Mouse (Mus musculus): ENCODE measurements around the gene Wdr48. TPM values are rescaled to one million over a fixed set of nuclear protein-coding genes. Genes with fewer than 3 reads are reported as not detected.

Wdr48 gene
- 40.1 and 49.9 TPM in 2 replicates for total RNA-seq (2021)
- long read RNA-seq, experiment 1, transcript Wdr48-201 (19 exons, 3,845 nt) = major isoform, 16 of 25 reads
- long read RNA-seq, experiment 1, partial matches to known transcripts = 1 of 25 reads
- long read RNA-seq, experiment 1, other reads (novel, unspliced or antisense) = 8 of 25 reads
- long read RNA-seq, experiment 2, transcript Wdr48-201 (19 exons, 3,845 nt) = major isoform, 8 of 15 reads
- long read RNA-seq, experiment 2, partial matches to known transcripts = 3 of 15 reads
- long read RNA-seq, experiment 2, other reads (novel, unspliced or antisense) = 4 of 15 reads

DNA sequence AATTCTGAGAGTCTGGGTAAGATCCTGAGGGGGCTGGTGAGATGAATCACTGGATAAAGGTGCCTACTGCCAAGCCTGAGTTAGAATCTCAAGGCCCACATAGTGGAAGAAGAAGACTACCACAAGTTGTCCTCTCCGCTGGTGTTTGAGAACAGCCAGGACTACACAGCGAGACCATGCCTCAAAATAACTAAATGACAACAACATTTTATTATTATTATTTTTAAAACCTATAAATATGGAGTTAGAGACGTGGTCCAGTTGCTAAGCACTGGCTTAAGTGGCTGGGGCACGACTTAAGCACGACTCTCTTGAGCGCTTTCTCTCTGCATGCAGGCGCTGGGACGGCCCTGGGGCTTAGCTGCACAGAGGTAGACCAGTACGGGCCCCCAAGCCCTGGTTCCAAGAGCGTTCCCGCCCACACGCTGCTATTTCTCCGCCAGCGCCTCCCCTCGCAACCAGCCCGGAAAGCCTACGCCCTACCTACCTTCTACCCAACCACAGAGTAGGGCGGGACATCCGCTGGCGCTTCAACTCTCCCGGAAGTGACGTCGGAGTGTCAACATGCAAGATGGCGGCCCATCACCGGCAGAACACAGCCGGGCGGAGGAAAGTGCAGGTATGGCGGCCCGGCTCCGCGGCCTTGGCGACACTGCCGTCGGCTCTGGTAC lies at the start of gene Wdr48:
TSS of gene Wdr48 (plus strand) at position 540 of the 671 bp plus-strand sequence.
- DNase-seq = peak; percentile 98

GRCm38 (mm10) chr9:119847187-119847586 lies 47.5 kb upstream of the Wdr48 start:
- DNase-seq = no peak

- DNase-seq = no peak
Observed at GRCm38 (mm10) chr9:119848671-119849070, 46.0 kb upstream of the Wdr48 start.

GRCm38 (mm10) chr9:119849214-119849613 lies 45.5 kb upstream of the Wdr48 start:
- no peak for DNase-seq

GRCm38 (mm10) chr9:119852347-119853030 lies 42.2 kb upstream of the Wdr48 start:
- no peak for DNase-seq

- DNase-seq = no peak
Observed at GRCm38 (mm10) chr9:119853071-119853846, 41.4 kb upstream of the Wdr48 start.

GRCm38 (mm10) chr9:119854170-119854569 lies 40.5 kb upstream of the Wdr48 start:
- no peak for DNase-seq

DNA sequence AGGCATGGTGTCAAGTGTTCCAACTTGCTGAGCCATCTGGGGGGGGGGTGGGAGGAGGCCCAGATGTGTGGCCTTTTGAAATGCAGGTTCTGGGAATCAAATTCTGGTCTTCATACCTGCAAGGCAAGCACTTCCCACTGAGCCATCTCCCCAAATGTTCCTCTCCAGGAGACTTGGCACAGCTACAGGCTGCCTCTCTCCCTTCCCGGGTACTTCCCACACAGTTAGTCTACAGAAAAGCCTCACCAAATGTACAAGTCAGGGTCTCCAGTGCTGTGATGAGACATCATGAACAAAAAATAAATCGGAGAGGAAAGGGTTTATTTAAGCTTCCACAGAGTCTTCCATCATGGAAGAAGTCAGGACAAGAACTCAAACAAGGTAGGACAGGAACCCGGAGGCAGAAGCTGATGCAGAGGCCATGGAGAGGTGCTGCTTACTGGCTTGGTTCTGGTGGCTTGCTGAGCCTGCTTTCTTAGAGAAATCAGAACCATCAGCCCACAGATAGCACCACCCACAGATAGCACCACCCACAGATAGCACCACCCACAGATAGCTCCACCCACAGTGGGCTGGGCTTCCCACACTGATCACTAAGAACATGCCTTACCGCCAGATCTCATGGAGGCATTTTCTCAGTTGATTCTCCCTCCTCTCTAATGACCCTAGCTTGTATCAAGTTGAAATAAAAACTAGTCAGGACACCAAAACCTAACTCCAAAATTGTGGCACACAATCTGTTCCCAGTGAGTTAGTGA lies 7.4 kb upstream of the Wdr48 start:
- DNase-seq = no peak

GRCm38 (mm10) chr9:119888843-119889246 lies 5.8 kb upstream of the Wdr48 start:
- DNase-seq = no peak

GRCm38 (mm10) chr9:119889446-119889845 lies 5.2 kb upstream of the Wdr48 start:
- no peak for DNase-seq

DNA sequence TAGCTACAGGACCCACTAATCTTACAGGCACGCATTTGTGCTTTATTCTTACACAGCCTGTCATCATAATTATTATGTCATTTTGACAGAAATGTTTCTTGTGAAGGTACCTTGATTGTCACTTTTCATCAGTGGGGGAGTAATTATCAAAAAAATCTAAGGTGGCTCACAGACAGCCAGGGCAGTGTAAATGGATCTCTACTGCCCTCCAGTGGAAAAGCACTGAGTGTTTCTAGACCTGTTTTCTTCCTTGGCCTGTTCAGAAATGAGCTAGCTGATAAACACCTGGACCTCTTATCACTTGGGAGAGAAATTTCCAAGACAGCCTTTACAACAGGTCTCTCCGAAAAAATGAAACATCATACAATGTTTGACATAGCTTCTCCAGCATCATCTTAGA lies 4.0 kb upstream of the Wdr48 start:
- DNase-seq = no peak

- DNase-seq = no peak
Observed at GRCm38 (mm10) chr9:119893881-119894280, 797 bp upstream of the Wdr48 start.

DNA sequence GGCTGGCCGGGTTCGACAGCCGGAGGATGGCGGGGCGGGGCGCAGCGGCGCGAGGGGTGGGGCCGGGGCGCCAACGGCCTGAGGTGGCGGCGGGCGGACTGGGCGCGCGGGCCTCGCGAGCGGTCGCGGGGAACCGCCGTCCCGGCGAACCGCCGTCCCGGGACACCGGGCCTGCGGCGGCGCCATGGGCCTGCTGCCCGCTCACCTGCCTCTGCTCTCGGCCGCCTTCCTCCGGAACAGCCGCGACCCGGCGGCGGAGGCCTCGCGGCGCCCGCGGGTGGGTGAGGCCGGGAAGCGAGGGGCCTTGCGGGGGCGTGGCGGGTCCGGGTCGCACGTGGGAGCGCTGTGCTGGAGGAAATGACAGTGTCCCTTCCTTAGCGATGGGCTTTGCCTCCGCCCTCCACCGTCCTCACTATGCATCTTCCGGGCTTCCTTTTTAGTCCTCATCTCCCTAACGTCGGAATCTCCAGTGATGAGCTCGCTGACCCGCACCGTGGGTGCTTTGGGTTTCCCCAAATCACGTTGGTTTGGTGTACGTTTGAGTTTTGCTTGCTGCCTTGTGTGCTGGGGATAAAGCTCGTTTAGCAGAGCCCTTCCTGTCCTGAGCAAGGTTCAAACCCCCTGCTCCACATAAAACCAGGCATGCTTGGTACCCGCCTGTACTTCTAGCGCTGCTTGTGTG lies 503 bp downstream of the Wdr48 start:
- peak; percentile 71 for DNase-seq

- no peak for DNase-seq
Observed at GRCm38 (mm10) chr9:119899446-119899845, 4.8 kb downstream of the Wdr48 start.

- DNase-seq = no peak
Observed at GRCm38 (mm10) chr9:119902410-119903151, 7.9 kb downstream of the Wdr48 start.

- no peak for DNase-seq
Observed at GRCm38 (mm10) chr9:119908708-119909107, 14.0 kb downstream of the Wdr48 start.

- no peak for DNase-seq
Observed at GRCm38 (mm10) chr9:119909931-119910330, 15.3 kb downstream of the Wdr48 start.

- no peak for DNase-seq
Observed at GRCm38 (mm10) chr9:119913087-119913838, 18.6 kb downstream of the Wdr48 start.

DNA sequence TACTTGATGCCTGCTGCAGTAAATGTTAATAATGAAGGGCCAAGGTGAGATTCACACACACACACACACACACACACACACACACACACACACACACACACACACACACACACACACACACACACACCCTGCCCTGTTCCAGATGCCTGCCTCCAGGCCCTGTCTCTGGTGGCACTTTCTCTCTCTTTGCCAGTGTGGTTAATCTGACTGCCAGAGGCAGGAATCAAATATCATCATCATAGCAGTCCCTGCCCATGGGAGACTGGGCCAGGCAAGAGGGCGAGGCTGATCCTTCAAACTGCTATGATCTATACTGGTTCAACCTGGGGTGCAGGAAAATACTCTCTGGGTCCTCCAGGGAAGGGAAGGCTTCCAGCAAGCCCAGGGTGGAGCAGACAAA lies 25.2 kb downstream of the Wdr48 start:
- no peak for DNase-seq

DNA sequence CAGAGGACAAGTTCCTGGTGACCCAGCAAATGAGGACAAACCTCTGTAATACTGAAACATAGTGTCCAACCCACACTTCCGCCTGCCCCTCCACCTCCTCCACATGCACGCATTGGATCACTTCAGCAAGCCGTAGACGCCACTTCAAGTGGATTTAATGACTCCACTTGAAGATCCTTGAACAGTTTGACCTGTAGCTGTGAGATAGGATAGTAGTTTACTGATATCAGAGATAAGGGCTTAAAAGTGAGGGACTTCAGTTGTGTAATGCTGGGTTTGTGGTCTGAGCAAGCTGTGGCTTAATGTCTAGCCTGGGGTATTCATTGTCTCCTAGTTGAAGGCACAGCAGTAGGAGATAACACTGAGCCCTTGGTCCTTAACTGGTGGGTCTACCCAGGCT lies 28.8 kb downstream of the Wdr48 start:
- no peak for DNase-seq
